Mouse (Mus musculus): Measurements from ENCODE around the gene Rln3. TPM values are rescaled to one million over a fixed set of nuclear protein-coding genes. Genes with fewer than 3 reads are reported as not detected.
"Not testable (repeated sequence)": the region's sequence is repeated elsewhere in the genome, so short reads cannot be mapped to it uniquely, and the experiment has no call there.

Gene Rln3
- polyA plus RNA-seq, 1 experiment from 2014 or later: 0.37 TPM

DNA sequence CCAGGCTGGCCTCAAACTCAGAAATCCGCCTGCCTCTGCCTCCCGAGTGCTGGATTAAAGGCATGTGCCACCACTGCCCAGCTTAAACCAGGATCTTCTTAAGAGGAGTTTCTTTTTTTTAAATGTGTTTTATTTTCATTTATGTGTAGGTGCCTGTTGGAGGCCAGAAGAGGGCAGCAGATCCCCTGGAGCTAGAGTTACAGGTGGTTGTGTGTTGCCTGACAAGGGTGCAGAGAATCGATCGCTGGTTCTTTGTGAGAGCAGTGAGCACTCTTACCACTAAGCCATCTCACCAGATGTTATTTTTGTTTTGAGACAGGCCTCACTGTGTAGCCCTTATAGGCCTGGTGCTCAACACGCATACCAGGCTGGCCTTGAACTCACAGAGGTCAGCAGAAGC, 29.0 kb downstream of the Rln3 start:
- peaks cover 20% of the 10 kb centered on the region for H3K27me3 ChIP-seq (replicated peaks; ENCODE audit: control insufficient read depth, insufficient read depth, low read length)
- WGBS: 96% methylated on average over 5 of the region's 5 CpGs
- no peaks in the 10 kb centered on the region for H3K36me3 ChIP-seq (ENCODE audit: control insufficient read depth, insufficient read depth, low read length)
- no peak overlapping the region for H3K4me2 ChIP-seq (ENCODE audit: low read depth, low read length)
- no peak overlapping the region for H3K4me3 ChIP-seq (ENCODE audit: low read length)
- H3K4me1 ChIP-seq (ENCODE audit: control insufficient read depth, insufficient read depth, low read length): peaks cover 25% of the 10 kb centered on the region
- H3K27ac ChIP-seq (ENCODE audit: low read length): no peak overlapping the region
- no peak overlapping the region for H3K9ac ChIP-seq (ENCODE audit: low read depth, low read length)
- no peak for ATAC-seq
- no peaks in the 10 kb centered on the region for H3K9me3 ChIP-seq (ENCODE audit: control insufficient read depth, low read length)

DNA sequence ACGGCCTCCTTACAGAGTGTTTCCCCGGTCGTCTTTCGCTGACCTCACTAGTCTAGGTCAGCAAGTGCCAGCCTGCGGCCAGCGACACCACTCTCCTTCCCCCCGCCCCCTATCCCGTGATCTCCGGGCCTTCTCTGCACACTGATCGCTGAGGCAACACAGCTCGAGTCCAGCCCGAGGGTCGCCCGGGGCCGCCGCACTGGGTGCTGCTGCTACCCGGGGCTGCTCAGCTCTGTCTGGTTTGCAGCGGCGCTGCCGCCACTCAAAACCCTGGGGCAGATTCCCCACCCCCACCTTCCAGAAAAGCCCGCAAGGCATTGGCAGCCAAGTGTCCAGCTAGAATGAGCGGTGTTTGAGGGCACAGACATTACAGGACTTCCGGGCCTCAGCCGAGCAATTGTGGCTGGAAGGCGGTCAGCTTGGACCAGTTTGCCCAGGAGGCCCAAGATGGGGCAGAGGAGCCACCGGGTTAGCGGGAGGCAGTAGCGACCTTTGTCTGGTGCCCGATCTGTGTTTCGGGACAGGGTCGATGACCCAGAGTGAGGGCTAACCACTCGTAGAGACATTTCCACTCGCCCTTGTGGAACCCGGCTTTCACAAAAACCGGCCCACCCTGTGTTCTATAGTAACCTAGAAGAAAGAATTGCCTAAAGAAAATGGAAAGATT, 32.2 kb downstream of the Rln3 start:
- peak; percentile 11; the same call in 1 of the 2 replicates for ATAC-seq
- H3K27me3 ChIP-seq (replicated peaks; ENCODE audit: control insufficient read depth, insufficient read depth, low read length): peaks cover 27% of the 10 kb centered on the region
- 17% methylated on average over 35 of the region's 35 CpGs for WGBS
- peak overlapping the region; percentile 99 for H3K4me2 ChIP-seq (ENCODE audit: low read depth, low read length)
- H3K36me3 ChIP-seq (ENCODE audit: control insufficient read depth, insufficient read depth, low read length): no peaks in the 10 kb centered on the region
- no peak overlapping the region for H3K27ac ChIP-seq (ENCODE audit: low read length)
- no peaks in the 10 kb centered on the region for H3K9me3 ChIP-seq (ENCODE audit: control insufficient read depth, low read length)
- peaks cover 26% of the 10 kb centered on the region for H3K4me1 ChIP-seq (ENCODE audit: control insufficient read depth, insufficient read depth, low read length)
- peak overlapping the region; percentile 54 for H3K9ac ChIP-seq (ENCODE audit: low read depth, low read length)
- peak overlapping the region; percentile 59 for H3K4me3 ChIP-seq (ENCODE audit: low read length)

DNA sequence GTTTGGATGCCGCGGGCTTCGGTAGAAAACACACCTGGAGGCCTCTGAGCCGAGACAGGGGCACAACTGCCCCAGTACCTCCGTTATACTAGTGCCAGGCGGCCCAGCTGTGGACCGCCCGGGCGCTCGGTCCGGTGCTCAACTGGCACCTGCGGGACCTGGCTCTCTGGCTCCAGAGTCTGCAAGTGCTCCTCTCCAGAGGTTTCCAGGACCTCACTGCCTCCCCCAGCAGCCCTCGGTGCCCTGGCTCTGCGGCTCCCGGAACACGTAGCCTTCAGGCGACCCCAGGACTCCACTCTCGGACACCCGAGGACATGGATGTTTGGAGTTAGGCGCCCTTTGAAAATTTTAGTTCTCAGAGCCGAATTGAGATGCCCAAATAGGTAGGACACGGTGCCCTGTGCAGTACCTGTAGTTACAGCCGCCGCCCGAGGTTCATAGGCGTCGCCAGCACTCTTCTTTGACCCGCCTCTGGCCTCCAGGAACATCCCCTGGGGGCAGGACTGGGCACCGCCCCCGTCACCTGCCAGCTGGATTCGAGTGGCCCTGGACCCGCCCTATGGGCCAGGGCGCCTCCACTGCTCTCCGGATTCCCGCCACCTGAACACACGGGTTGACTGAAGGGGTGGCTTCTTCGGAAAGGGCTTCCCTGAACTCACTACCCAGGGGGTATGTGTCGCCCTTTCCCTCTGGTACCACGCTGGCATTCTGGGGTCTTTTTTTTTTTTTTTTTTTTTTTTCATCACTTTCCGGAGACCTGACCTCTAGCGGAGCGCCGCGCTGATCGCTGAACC, 32.9 kb downstream of the Rln3 start, which contains the start of gene 2210011C24Rik:
TSS of gene 2210011C24Rik (minus strand) at position 467 of the 794 bp plus-strand sequence.
- Histone ChIP-seq H3K4me1 (ENCODE audit: control insufficient read depth, insufficient read depth, low read length) (peaks cover 26% of the 10 kb centered on the region), H3K9ac (ENCODE audit: low read depth, low read length) (peak within 1 kb of the TSS; percentile 66), H3K4me2 (ENCODE audit: low read depth, low read length) (peak within 1 kb of the TSS; percentile 99), H3K27ac (ENCODE audit: low read length) (peak within 1 kb of the TSS; percentile 27; the same call in 1 of the 2 replicates), H3K4me3 (ENCODE audit: low read length) (peak within 1 kb of the TSS; percentile 59), H3K27me3 (replicated peaks; ENCODE audit: control insufficient read depth, insufficient read depth, low read length) (peaks cover 27% of the 10 kb centered on the region), H3K36me3 (ENCODE audit: control insufficient read depth, insufficient read depth, low read length) (no peaks in the 10 kb centered on the region), H3K9me3 (ENCODE audit: control insufficient read depth, low read length) (no peaks in the 10 kb centered on the region)
- under 1% methylated on average over 45 of the region's 45 CpGs for WGBS
- peak; percentile 83 for ATAC-seq

DNA sequence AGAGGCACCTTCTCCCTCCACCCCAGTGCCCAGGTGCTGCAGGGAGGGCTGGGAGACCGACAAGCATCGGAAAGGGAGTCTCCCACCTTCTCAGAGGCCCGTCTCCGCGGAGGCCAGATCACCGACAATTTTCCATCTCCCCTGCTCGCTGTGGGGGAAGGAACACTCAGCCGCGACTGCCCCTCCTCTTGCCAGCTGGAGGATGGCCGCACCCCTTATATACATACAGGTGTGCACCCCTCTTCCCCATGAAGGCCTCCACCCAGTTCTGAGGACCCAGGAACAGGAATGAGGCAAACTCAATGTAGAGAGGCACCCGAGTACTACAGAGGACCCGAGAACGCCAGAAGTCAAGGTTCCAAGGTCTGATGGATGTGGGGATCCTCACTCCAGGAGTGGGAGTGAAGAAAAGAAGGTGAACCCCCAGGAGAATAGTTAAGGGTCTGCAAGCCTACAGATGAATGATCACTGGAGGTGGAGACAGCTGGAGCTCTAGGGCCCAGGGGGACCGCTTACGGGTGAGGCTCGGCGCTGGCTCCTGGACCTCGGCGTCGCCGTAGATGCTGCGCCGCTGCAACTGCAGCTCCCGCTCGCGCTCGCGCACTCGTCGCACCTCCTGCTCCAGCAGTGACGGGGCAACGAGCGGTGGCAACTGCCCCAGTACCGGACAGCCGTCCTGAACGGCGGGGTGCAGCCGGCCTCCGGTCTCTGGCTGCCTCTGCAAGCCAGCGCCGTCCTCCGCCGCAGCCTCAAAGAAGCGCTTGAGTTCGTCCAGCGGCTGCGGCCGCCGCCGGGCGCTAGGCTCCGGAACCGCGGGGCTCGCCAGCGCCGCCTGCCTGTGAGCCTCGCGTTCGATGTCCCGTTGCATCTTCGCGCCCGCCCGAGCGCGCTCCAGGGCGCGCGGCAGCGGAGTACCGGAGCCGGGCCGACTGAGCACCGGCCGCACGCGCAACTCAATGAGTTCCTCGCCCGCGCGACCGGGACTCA, 33.9 kb downstream of the Rln3 start:
- H3K4me2 ChIP-seq (ENCODE audit: low read depth, low read length): peak overlapping the region; percentile 99
- H3K27ac ChIP-seq (ENCODE audit: low read length): peak overlapping the region; percentile 27; the same call in 1 of the 2 replicates
- ATAC-seq: peak; percentile 58
- no peaks in the 10 kb centered on the region for H3K36me3 ChIP-seq (ENCODE audit: control insufficient read depth, insufficient read depth, low read length)
- peaks cover 27% of the 10 kb centered on the region for H3K27me3 ChIP-seq (replicated peaks; ENCODE audit: control insufficient read depth, insufficient read depth, low read length)
- peak overlapping the region; percentile 66 for H3K9ac ChIP-seq (ENCODE audit: low read depth, low read length)
- H3K4me3 ChIP-seq (ENCODE audit: low read length): peak overlapping the region; percentile 59
- no peaks in the 10 kb centered on the region for H3K9me3 ChIP-seq (ENCODE audit: control insufficient read depth, low read length)
- 1% methylated on average over 77 of the region's 83 CpGs for WGBS
- H3K4me1 ChIP-seq (ENCODE audit: control insufficient read depth, insufficient read depth, low read length): peaks cover 26% of the 10 kb centered on the region

DNA sequence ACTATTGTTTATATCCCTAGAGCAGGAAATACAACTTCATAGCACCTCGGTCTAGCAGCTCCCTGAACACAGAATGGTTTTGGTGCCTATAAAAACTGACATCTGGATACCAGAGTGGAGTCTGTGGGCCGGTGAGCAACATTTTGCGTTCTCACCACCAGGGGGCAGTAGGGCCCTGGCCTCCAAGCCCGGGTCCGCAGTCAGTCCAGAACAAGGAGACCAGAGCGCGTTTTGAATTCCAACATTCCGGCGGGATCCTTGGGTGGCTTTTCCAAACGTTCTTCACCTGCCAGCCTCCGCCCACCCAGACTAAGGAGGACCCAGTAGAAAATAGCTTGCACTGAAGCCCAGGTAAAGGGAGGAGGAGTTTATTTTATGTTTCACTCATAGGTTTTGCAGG, 34.9 kb downstream of the Rln3 start:
- no peaks in the 10 kb centered on the region for H3K36me3 ChIP-seq (ENCODE audit: control insufficient read depth, insufficient read depth, low read length)
- peak overlapping the region; percentile 7; the same call in 1 of the 2 replicates for H3K4me3 ChIP-seq (ENCODE audit: low read length)
- no peak for ATAC-seq
- H3K4me1 ChIP-seq (ENCODE audit: control insufficient read depth, insufficient read depth, low read length): peaks cover 29% of the 10 kb centered on the region
- no peak overlapping the region for H3K9ac ChIP-seq (ENCODE audit: low read depth, low read length)
- no peak overlapping the region for H3K27ac ChIP-seq (ENCODE audit: low read length)
- no peaks in the 10 kb centered on the region for H3K9me3 ChIP-seq (ENCODE audit: control insufficient read depth, low read length)
- WGBS: 2% methylated on average over 11 of the region's 11 CpGs
- peaks cover 27% of the 10 kb centered on the region for H3K27me3 ChIP-seq (replicated peaks; ENCODE audit: control insufficient read depth, insufficient read depth, low read length)
- H3K4me2 ChIP-seq (ENCODE audit: low read depth, low read length): no peak overlapping the region

DNA sequence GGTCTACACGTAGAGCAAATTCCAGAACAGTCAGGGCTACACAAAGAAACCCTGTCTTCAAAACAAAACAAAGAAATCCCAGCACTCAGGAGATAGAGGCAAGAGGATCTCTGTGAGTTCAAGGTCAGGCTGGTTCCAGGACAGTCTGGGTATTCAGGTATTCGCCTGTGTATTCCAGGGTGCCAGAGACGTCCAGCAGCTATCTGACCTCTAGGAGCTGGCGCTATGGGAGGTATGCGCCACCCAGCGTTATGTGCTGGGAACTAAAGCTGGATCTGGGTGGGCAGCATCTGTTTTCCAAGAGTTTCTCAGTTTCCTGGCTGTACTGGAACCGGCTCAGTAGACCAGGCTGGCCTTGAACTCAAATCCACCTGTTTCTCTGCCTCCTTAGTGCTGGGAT, 36.4 kb downstream of the Rln3 start:
- no peak for ATAC-seq
- Histone ChIP-seq H3K9ac (ENCODE audit: low read depth, low read length) (no peak overlapping the region), H3K9me3 (ENCODE audit: control insufficient read depth, low read length) (no peaks in the 10 kb centered on the region), H3K4me2 (ENCODE audit: low read depth, low read length) (no peak overlapping the region), H3K4me1 (ENCODE audit: control insufficient read depth, insufficient read depth, low read length) (peaks cover 39% of the 10 kb centered on the region), H3K27ac (ENCODE audit: low read length) (no peak overlapping the region), H3K4me3 (ENCODE audit: low read length) (no peak overlapping the region), H3K27me3 (replicated peaks; ENCODE audit: control insufficient read depth, insufficient read depth, low read length) (peaks cover 27% of the 10 kb centered on the region), H3K36me3 (ENCODE audit: control insufficient read depth, insufficient read depth, low read length) (no peaks in the 10 kb centered on the region)
- WGBS: 34% methylated on average over 7 of the region's 7 CpGs

DNA sequence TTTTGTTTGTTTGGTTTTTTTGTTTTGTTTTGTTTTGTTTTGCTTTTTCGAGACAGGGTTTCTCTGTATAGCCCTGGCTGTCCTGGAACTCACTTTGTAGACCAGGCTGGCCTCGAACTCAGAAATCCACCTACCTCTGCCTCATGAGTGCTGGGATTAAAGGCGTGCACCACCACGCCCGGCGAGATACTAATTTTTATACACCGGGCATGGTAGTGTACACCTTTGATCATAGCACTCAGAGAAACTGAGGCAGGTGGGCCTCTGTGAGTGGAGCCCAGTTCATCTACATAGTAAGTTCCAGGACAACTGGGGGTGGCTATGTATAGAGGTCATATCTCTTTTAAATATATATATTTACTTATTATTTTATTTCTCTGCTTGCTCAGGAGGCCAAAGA, 39.3 kb downstream of the Rln3 start:
- not testable (repeated sequence) for ATAC-seq; H3K27ac ChIP-seq (ENCODE audit: low read length); H3K27me3 ChIP-seq (replicated peaks; ENCODE audit: control insufficient read depth, insufficient read depth, low read length); H3K9me3 ChIP-seq (ENCODE audit: control insufficient read depth, low read length); H3K36me3 ChIP-seq (ENCODE audit: control insufficient read depth, insufficient read depth, low read length); H3K4me3 ChIP-seq (ENCODE audit: low read length); H3K9ac ChIP-seq (ENCODE audit: low read depth, low read length)
- H3K4me1 ChIP-seq (ENCODE audit: control insufficient read depth, insufficient read depth, low read length): peaks cover 30% of the 10 kb centered on the region
- WGBS: 95% methylated on average over 7 of the region's 7 CpGs
- H3K4me2 ChIP-seq (ENCODE audit: low read depth, low read length): peak overlapping the region; percentile 92; the same call in 1 of the 2 replicates

DNA sequence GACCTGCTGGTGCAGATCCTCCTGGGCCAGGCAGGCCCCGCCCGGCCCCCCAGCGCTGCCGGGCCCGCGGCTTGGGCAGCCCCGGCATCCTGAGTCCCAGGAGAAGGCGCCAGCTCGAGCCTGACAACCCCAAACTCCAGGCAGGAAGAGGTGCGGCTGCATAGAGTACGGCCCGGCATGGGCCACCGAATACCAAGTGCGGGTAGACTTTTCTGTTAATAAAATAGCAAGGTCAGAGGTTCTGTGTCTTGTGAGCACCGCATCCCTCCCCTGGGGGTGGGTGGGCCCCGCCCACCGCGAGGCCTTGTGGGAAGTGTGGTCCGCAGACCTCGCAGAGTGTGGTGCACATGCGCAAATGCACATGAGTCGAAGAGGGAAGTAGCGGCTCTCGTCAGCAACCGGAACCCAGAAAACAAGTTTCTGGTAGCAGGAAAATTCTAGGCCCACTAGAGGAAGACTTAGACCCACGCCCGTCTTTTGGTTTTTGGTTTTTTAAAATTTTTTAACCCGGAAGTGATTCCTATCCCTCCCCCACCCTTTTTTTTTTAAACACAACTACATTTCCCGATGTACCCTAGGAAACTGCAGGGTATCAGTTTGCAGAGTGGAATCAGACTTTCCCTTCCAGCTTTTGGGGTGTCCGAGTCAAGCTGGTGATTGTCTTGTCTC, 40.1 kb downstream of the Rln3 start:
- ATAC-seq: peak; percentile 88
- Histone ChIP-seq H3K9me3 (ENCODE audit: control insufficient read depth, low read length) (no peaks in the 10 kb centered on the region), H3K27me3 (replicated peaks; ENCODE audit: control insufficient read depth, insufficient read depth, low read length) (no peaks in the 10 kb centered on the region), H3K36me3 (ENCODE audit: control insufficient read depth, insufficient read depth, low read length) (no peaks in the 10 kb centered on the region), H3K9ac (ENCODE audit: low read depth, low read length) (peak overlapping the region; percentile 83), H3K4me2 (ENCODE audit: low read depth, low read length) (peak overlapping the region; percentile 92), H3K4me3 (ENCODE audit: low read length) (peak overlapping the region; percentile 66), H3K4me1 (ENCODE audit: control insufficient read depth, insufficient read depth, low read length) (peaks cover 26% of the 10 kb centered on the region), H3K27ac (ENCODE audit: low read length) (peak overlapping the region; percentile 89)
- under 1% methylated on average over 30 of the region's 30 CpGs for WGBS
